Comparison of ENCODE assay signal across 8 mouse cellular contexts in genomic region chr1:84934151-84934502, GRCm38 (mm10). TPM values are rescaled to one million over a fixed set of nuclear protein-coding genes. Genes with fewer than 3 reads are reported as not detected.
A peak's percentile ranks its signal among the peaks of the same experiment; 100 is the strongest.
DNase-seq lines count a peak whose midpoint lies in the region; ATAC-seq lines count a peak whose summit lies in the region.

No protein-coding gene starts in this region.

- H3K27me3 ChIP-seq in megakaryocyte, embryonic 14.5 days (replicated peaks): peaks cover 33% of the 10 kb centered on the region
- H3K27me3 ChIP-seq in intestine, embryonic 14.5 days (replicated peaks; ENCODE audit: control insufficient read depth, insufficient read depth, low read length): peaks cover 33% of the 10 kb centered on the region
- peaks cover 14% of the 10 kb centered on the region for H3K27me3 ChIP-seq in neural tube, embryonic 13.5 days

- DNase-seq in cerebellum, adult 8-10 months: peak; percentile 34
- no peak for DNase-seq in cerebellum, adult 9-11 months
- DNase-seq in intestine, embryonic 14.5 days (ENCODE audit: low spot score): peak; percentile 75
- DNase-seq in thymus, adult 18-20 months: no peak
- no peak for DNase-seq in cerebellum, postnatal 36 days

- H3K4me3 ChIP-seq in megakaryocyte, embryonic 14.5 days (replicated peaks): peak overlapping the region; percentile 82
- peak overlapping the region; percentile 48 for H3K4me3 ChIP-seq in intestine, embryonic 14.5 days (ENCODE audit: low read depth, low read length)
- H3K4me3 ChIP-seq in neural tube, embryonic 13.5 days: peak overlapping the region; percentile 63

- no peaks in the 10 kb centered on the region for H3K36me3 ChIP-seq in megakaryocyte, embryonic 14.5 days (replicated peaks; ENCODE audit: low read length)
- no peaks in the 10 kb centered on the region for H3K36me3 ChIP-seq in intestine, embryonic 14.5 days (ENCODE audit: control insufficient read depth, insufficient read depth, low read length)
- peaks cover 2% of the 10 kb centered on the region for H3K36me3 ChIP-seq in neural tube, embryonic 13.5 days

- peaks cover 19% of the 10 kb centered on the region for H3K4me1 ChIP-seq in megakaryocyte, embryonic 14.5 days
- no peaks in the 10 kb centered on the region; the same call in 1 of the 2 replicates for H3K4me1 ChIP-seq in intestine, embryonic 14.5 days (replicated peaks; ENCODE audit: control insufficient read depth, insufficient read depth, low read length)
- H3K4me1 ChIP-seq in neural tube, embryonic 13.5 days (replicated peaks): peaks cover 11% of the 10 kb centered on the region; the same call in 1 of the 2 replicates

- H3K9ac ChIP-seq in intestine, embryonic 14.5 days (ENCODE audit: low read length): peak overlapping the region; percentile 43
- H3K9ac ChIP-seq in neural tube, embryonic 13.5 days: peak overlapping the region; percentile 89

- 1% methylated on average over 12 of the region's 12 CpGs for WGBS in intestine, embryonic 14.5 days
- under 1% methylated on average over 12 of the region's 12 CpGs for WGBS in neural tube, embryonic 13.5 days

- no peak overlapping the region for H3K27ac ChIP-seq in intestine, embryonic 14.5 days (ENCODE audit: low read depth)
- H3K27ac ChIP-seq in neural tube, embryonic 13.5 days (replicated peaks): peak overlapping the region; percentile 93

- no peak; the same call in 1 of the 2 replicates for ATAC-seq in megakaryocyte, adult 5-6 weeks (ENCODE audit: poor library complexity, severe bottlenecking)
- ATAC-seq in intestine, embryonic 14.5 days (replicated peaks; ENCODE audit: low FRiP score, low TSS enrichment, low read depth): 0 out of 2 replicates have a peak, but pooled peaks have one; percentile 12
- ATAC-seq in neural tube, embryonic 13.5 days (ENCODE audit: low read depth): peak; percentile 28

- peaks cover 8% of the 10 kb centered on the region; the same call in 1 of the 2 replicates for H3K9me3 ChIP-seq in megakaryocyte, embryonic 14.5 days
- no peaks in the 10 kb centered on the region for H3K9me3 ChIP-seq in intestine, embryonic 14.5 days (ENCODE audit: control insufficient read depth, low read length)
- no peaks in the 10 kb centered on the region for H3K9me3 ChIP-seq in neural tube, embryonic 13.5 days

- peak overlapping the region; percentile 94 for H3K4me2 ChIP-seq in intestine, embryonic 14.5 days (ENCODE audit: low read length)
- peak overlapping the region; percentile 76 for H3K4me2 ChIP-seq in neural tube, embryonic 13.5 days

RNA-seq across cellular contexts. Expression of gene Slc16a14, which starts 0.8 kb away (rescaled TPM):
- polyA plus RNA-seq in megakaryocyte, embryonic 14.5 days (2012; ENCODE audit: insufficient read depth, low replicate concordance): not detected in 2 replicates
- 0.32 and 1.1 TPM in 2 replicates for total RNA-seq in megakaryocyte, adult 5-6 weeks (2015)
- 0.18 and 0.57 TPM in 2 replicates for total RNA-seq in megakaryocyte, adult 5-6 weeks (2017)
- polyA plus RNA-seq in intestine, embryonic 14.5 days (2014; fragmentation: Nextera tagmentation; extraction: Ambion mirVana): 0.26 and 0.31 TPM in 2 replicates
- 7.5 and 8.0 TPM in 2 replicates for polyA plus RNA-seq in neural tube, embryonic 13.5 days (2015; fragmentation: Nextera tagmentation; extraction: Ambion mirVana)

Comparison
In these comparisons a context has a peak if more than half of its experiments do, and no peak if none do; other contexts are left out.
1. DNase-seq: peak in cerebellum, adult 8-10 months (single experiment) and intestine, embryonic 14.5 days (single experiment); none in cerebellum, adult 9-11 months (single experiment), thymus, adult 18-20 months (0 of 2) and cerebellum, postnatal 36 days (0 of 2).
2. Peak in every context shown above with its lines, with median percentiles within 50 percentile points of each other: H3K4me3 ChIP-seq.